Mouse (Mus musculus): Measurements from ENCODE around the gene AI854703. TPM values are rescaled to one million over a fixed set of nuclear protein-coding genes. Genes with fewer than 3 reads are reported as not detected.
A peak's percentile ranks its signal among the peaks of the same experiment; 100 is the strongest.
"Not testable (repeated sequence)": the region's sequence is repeated elsewhere in the genome, so short reads cannot be mapped to it uniquely, and the experiment has no call there.

Gene AI854703
- polyA plus RNA-seq, 1 experiment from 2014 or later = 7.1 TPM

- H3K27me3 ChIP-seq (ENCODE audit: insufficient read depth, low read length) = no peaks in the 10 kb centered on the region
- no peak for ATAC-seq (replicated peaks; ENCODE audit: low FRiP score, low read depth)
- H3K9ac ChIP-seq (ENCODE audit: low read depth, low read length) = no peak overlapping the region
- no peak overlapping the region for H3K4me3 ChIP-seq (replicated peaks; ENCODE audit: low read depth, low read length)
- no peak for TF ChIP-seq CTCF (IDR thresholded peaks at IDR 0.05; ENCODE audit: low read depth)
- no peak for DNase-seq (ENCODE audit: low spot score)
- H3K4me2 ChIP-seq (ENCODE audit: low read length) = no peak overlapping the region
- no peaks in the 10 kb centered on the region for H3K9me3 ChIP-seq (replicated peaks; ENCODE audit: low read length)
- H3K4me1 ChIP-seq (replicated peaks; ENCODE audit: insufficient read depth, low read length) = no peaks in the 10 kb centered on the region
- 70% methylated on average over 7 of the region's 7 CpGs for WGBS
- H3K36me3 ChIP-seq (ENCODE audit: insufficient read depth, low read length) = peaks cover 13% of the 10 kb centered on the region; the same call in 1 of the 2 replicates
- no peak overlapping the region for H3K27ac ChIP-seq
Observed at GRCm38 (mm10) chr6:48609512-48609911, 17.1 kb upstream of the AI854703 start.

- peak; percentile 19; the same call in 1 of the 2 replicates for TF ChIP-seq CTCF (IDR thresholded peaks at IDR 0.05; ENCODE audit: low read depth)
- H3K27ac ChIP-seq = no peak overlapping the region
- WGBS = 87% methylated on average over 3 of the region's 3 CpGs
Observed at GRCm38 (mm10) chr6:48610657-48611056, 15.9 kb upstream of the AI854703 start.

GRCm38 (mm10) chr6:48613464-48613863 lies 13.1 kb upstream of the AI854703 start:
- Histone ChIP-seq H3K9ac (ENCODE audit: low read depth, low read length) (no peak overlapping the region), H3K4me3 (replicated peaks; ENCODE audit: low read depth, low read length) (no peak overlapping the region), H3K27me3 (ENCODE audit: insufficient read depth, low read length) (no peaks in the 10 kb centered on the region), H3K27ac (no peak overlapping the region), H3K4me2 (ENCODE audit: low read length) (no peak overlapping the region), H3K9me3 (replicated peaks; ENCODE audit: low read length) (no peaks in the 10 kb centered on the region), H3K36me3 (ENCODE audit: insufficient read depth, low read length) (peaks cover 15% of the 10 kb centered on the region; the same call in 1 of the 2 replicates), H3K4me1 (replicated peaks; ENCODE audit: insufficient read depth, low read length) (no peaks in the 10 kb centered on the region)
- TF ChIP-seq CTCF (IDR thresholded peaks at IDR 0.05; ENCODE audit: low read depth) = no peak
- DNase-seq (ENCODE audit: low spot score) = no peak
- 89% methylated on average over 4 of the region's 4 CpGs for WGBS
- ATAC-seq (replicated peaks; ENCODE audit: low FRiP score, low read depth) = no peak

More at GRCm38 (mm10) chr6:48610657-48611056, 15.9 kb upstream of the AI854703 start:
- no peak for DNase-seq (ENCODE audit: low spot score)
- Histone ChIP-seq H3K9ac (ENCODE audit: low read depth, low read length) (no peak overlapping the region), H3K4me1 (replicated peaks; ENCODE audit: insufficient read depth, low read length) (no peaks in the 10 kb centered on the region), H3K9me3 (replicated peaks; ENCODE audit: low read length) (no peaks in the 10 kb centered on the region), H3K27me3 (ENCODE audit: insufficient read depth, low read length) (no peaks in the 10 kb centered on the region), H3K4me2 (ENCODE audit: low read length) (no peak overlapping the region), H3K4me3 (replicated peaks; ENCODE audit: low read depth, low read length) (no peak overlapping the region), H3K36me3 (ENCODE audit: insufficient read depth, low read length) (peaks cover 15% of the 10 kb centered on the region; the same call in 1 of the 2 replicates)
- no peak for ATAC-seq (replicated peaks; ENCODE audit: low FRiP score, low read depth)

GRCm38 (mm10) chr6:48614756-48615155 lies 11.8 kb upstream of the AI854703 start:
- TF ChIP-seq CTCF (IDR thresholded peaks at IDR 0.05; ENCODE audit: low read depth) = no peak
- no peak overlapping the region for H3K4me3 ChIP-seq (replicated peaks; ENCODE audit: low read depth, low read length)
- 93% methylated on average over 5 of the region's 5 CpGs for WGBS
- H3K27ac ChIP-seq = no peak overlapping the region
- no peak overlapping the region for H3K4me2 ChIP-seq (ENCODE audit: low read length)
- DNase-seq (ENCODE audit: low spot score) = no peak
- H3K27me3 ChIP-seq (ENCODE audit: insufficient read depth, low read length) = no peaks in the 10 kb centered on the region
- no peak for ATAC-seq (replicated peaks; ENCODE audit: low FRiP score, low read depth)
- no peaks in the 10 kb centered on the region for H3K4me1 ChIP-seq (replicated peaks; ENCODE audit: insufficient read depth, low read length)
- peaks cover 22% of the 10 kb centered on the region for H3K36me3 ChIP-seq (ENCODE audit: insufficient read depth, low read length)
- H3K9me3 ChIP-seq (replicated peaks; ENCODE audit: low read length) = no peaks in the 10 kb centered on the region
- H3K9ac ChIP-seq (ENCODE audit: low read depth, low read length) = no peak overlapping the region

GRCm38 (mm10) chr6:48620031-48620430 lies 6.5 kb upstream of the AI854703 start:
- no peak overlapping the region for H3K4me3 ChIP-seq (replicated peaks; ENCODE audit: low read depth, low read length)
- no peaks in the 10 kb centered on the region for H3K9me3 ChIP-seq (replicated peaks; ENCODE audit: low read length)
- no peak overlapping the region for H3K27ac ChIP-seq
- DNase-seq (ENCODE audit: low spot score) (no peak), ATAC-seq (replicated peaks; ENCODE audit: low FRiP score, low read depth) (no peak)
- no peaks in the 10 kb centered on the region for H3K4me1 ChIP-seq (replicated peaks; ENCODE audit: insufficient read depth, low read length)
- WGBS = 97% methylated on average over 30 of the region's 30 CpGs
- no peak overlapping the region for H3K9ac ChIP-seq (ENCODE audit: low read depth, low read length)
- TF ChIP-seq CTCF (IDR thresholded peaks at IDR 0.05; ENCODE audit: low read depth) = no peak
- H3K36me3 ChIP-seq (ENCODE audit: insufficient read depth, low read length) = peaks cover 16% of the 10 kb centered on the region
- no peak overlapping the region for H3K4me2 ChIP-seq (ENCODE audit: low read length)
- no peaks in the 10 kb centered on the region for H3K27me3 ChIP-seq (ENCODE audit: insufficient read depth, low read length)

GRCm38 (mm10) chr6:48622186-48622843 lies 4.2 kb upstream of the AI854703 start:
- 85% methylated on average over 8 of the region's 8 CpGs for whole genome bisulfite sequencing
- ATAC-seq (replicated peaks; ENCODE audit: low FRiP score, low read depth); H3K9ac ChIP-seq (ENCODE audit: low read depth, low read length); H3K4me2 ChIP-seq (ENCODE audit: low read length); H3K4me3 ChIP-seq (replicated peaks; ENCODE audit: low read depth, low read length); H3K4me1 ChIP-seq (replicated peaks; ENCODE audit: insufficient read depth, low read length); H3K9me3 ChIP-seq (replicated peaks; ENCODE audit: low read length); H3K27me3 ChIP-seq (ENCODE audit: insufficient read depth, low read length); H3K27ac ChIP-seq; DNase-seq (ENCODE audit: low spot score): not testable (repeated sequence)
- H3K36me3 ChIP-seq (ENCODE audit: insufficient read depth, low read length) = peaks cover 16% of the 10 kb centered on the region
